Mouse (Mus musculus): ENCODE data around the gene Lrmda.

Lrmda gene

GRCm38 (mm10) chr14:21991856-21992255, 27.7 kb upstream of the Lrmda start:
- in situ Hi-C loops (cut with MseI, MboI), result loop anchor here (25.0 kb wide), 2 partner anchors 595 to 820 kb away; no protein-coding TSS in a partner anchor

DNA sequence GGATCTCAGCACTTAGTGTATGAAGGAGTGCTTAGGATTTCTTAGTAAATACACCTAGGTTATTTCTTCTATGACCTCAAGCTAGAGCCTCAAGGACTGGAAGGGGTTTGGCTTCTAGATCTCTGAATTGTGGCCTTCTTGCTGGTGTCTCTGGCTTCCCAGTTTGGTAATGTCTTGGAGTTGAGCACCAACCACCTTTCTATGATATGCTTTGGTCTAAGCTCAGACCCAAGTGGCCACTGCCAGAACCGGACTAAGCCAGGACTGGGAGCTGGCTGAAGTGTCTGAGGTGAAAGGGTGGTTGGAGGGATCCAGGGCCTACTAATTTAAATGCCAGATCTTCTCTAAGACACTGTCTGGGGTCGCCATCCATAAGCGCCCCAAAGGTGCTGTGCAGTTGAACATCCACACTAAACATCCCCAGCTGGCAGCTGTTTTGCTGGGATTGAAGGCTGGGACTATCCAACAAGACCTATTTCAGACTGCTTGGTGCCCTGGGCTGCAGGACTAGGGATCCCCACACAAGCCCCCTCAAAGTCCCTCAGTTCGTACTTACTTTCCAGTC, 27.1 kb upstream of the Lrmda start:
- in situ Hi-C loops (cut with MseI, MboI), result loop anchor here (25.0 kb wide), 2 partner anchors 595 to 820 kb away; no protein-coding TSS in a partner anchor

- in situ Hi-C loops (cut with MseI, MboI), result loop anchor here (25.0 kb wide), 2 partner anchors 594 to 819 kb away; no protein-coding TSS in a partner anchor
These were observed 26.1 kb upstream of the Lrmda start for GRCm38 (mm10) chr14:21993251-21994060.

DNA sequence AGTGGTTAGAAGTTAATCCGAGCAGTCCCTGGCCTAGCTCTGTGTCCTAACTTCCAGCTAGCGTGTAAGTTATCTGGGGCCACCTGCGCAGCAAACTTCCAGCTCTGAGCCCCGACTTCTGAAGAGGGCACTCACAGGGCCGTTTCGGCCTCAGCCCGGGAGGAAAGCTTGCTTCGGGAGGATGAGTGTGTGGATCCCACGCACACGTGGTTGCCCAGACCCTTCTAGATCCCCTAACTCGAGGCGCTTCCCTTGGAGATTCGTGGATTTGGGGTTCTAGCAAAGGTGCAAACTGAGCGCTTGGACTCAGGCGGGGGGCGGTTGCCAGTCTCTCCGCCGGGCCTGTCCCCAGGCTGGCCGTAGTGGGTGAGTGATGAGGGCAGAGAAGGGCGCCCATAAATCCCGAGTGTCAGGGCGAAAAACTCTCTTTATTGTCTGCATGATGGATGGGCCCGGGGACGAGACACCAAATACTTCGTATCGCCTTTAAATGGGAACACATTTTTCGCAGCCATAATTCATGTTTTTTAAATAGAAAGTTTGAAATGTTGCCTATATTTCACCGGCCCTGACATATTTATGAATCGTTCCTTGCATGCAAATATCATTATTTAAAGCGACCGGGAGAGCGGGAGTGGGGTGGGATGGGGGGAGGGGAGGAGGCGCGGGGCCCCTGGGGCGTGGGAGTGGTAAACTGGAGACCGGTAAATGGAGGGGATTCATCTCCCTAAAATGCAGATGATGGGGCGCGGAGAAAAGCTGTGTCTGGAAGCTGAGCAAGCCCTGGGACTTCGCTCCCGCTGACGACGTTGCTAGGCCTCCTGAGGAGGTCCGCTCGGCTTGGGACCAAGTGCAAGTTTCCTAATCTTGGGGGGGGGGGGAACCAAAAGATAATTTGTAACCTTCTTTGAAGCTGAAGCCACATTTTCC, 25.2 kb upstream of the Lrmda start:
- in situ Hi-C loops (cut with MseI, MboI), result loop anchor here (25.0 kb wide), 2 partner anchors 593 to 818 kb away; no protein-coding TSS in a partner anchor

- in situ Hi-C loops (cut with MseI, MboI), result loop anchor here (25.0 kb wide), 2 partner anchors 592 to 817 kb away; no protein-coding TSS in a partner anchor
These were observed 24.3 kb upstream of the Lrmda start for GRCm38 (mm10) chr14:21995031-21995754.

DNA sequence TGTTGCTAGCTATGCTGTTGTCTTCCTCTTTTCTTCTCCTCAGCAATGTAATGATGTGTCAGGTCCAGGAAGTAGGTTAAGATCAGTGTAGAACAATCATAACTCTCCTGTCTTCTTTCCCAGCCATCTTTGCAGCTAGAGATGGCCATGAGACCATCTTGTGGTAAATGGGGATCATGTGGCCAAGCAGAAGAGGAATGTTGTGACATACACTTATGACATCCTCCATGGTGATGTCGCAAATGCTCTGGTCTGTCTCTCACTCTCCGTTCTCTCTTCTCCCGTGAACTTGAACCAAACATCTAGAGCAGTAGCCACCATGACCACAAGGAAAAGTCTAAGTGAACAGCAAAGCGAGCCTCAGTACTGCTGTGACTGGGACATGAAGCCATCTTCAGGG, 19.9 kb upstream of the Lrmda start:
- in situ Hi-C loops (cut with MseI, MboI), result loop anchor here (25.0 kb wide), 2 partner anchors 588 to 813 kb away; no protein-coding TSS in a partner anchor

- in situ Hi-C loops (cut with MseI, MboI), result no loop called here
These were observed 16.3 kb upstream of the Lrmda start for GRCm38 (mm10) chr14:22003231-22003630.

- in situ Hi-C loops (cut with MseI, MboI), result no loop called here
These were observed 15.9 kb upstream of the Lrmda start for GRCm38 (mm10) chr14:22003631-22004030.

DNA sequence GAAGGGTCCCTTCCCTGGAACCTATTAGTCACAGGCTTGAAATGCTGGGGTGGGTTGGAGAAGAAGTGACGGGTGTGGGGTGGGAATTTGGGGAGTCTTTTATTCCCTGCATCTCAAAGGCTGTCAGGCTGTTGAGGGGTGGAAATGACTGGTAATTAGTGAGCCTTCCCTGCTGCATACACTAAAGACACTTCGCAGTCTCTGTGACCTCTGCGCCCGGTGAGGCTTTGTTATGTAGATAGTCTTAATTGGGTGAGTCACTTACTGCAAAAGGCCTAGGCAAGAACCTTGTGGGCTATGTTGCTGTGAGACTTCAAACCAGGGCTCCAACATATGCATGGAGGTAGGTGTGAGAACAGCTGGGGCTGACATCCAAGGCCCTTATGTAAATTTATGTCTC, 14.6 kb upstream of the Lrmda start:
- in situ Hi-C loops (cut with MseI, MboI), result no loop called here

- in situ Hi-C loops (cut with MseI, MboI), result no loop called here
These were observed 12.5 kb upstream of the Lrmda start for GRCm38 (mm10) chr14:22007006-22007405.

- in situ Hi-C loops (cut with MseI, MboI), result no loop called here
These were observed 5.2 kb upstream of the Lrmda start for GRCm38 (mm10) chr14:22014315-22014714.

- in situ Hi-C loops (cut with MseI, MboI), result no loop called here
These were observed 4.7 kb upstream of the Lrmda start for GRCm38 (mm10) chr14:22014781-22015180.

GRCm38 (mm10) chr14:22017011-22017410, 2.5 kb upstream of the Lrmda start:
- in situ Hi-C loops (cut with MseI, MboI), result no loop called here

- in situ Hi-C loops (cut with MseI, MboI), result no loop called here
These were observed 685 bp downstream of the Lrmda start for GRCm38 (mm10) chr14:22019949-22020845.

DNA sequence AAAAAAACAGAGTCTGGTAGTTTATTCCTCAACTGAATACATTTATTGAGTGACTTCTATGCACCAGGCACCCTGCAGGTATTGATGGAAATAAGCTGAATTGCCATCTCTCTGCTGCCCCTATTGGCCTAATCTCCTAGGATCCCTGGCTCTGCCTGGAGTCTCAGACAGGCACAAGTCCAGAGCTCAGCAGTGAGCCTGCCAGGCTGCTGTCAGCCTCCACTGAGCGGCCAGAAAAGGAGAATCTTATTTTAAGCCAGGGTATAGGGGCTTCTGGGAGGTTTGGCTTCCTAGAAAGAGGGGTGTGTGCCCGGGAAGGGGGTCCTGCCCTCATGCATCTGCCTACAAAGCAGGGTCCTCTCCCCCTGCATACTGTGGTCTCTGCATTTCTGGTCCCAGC, 1.4 kb downstream of the Lrmda start:
- in situ Hi-C loops (cut with MseI, MboI), result no loop called here

DNA sequence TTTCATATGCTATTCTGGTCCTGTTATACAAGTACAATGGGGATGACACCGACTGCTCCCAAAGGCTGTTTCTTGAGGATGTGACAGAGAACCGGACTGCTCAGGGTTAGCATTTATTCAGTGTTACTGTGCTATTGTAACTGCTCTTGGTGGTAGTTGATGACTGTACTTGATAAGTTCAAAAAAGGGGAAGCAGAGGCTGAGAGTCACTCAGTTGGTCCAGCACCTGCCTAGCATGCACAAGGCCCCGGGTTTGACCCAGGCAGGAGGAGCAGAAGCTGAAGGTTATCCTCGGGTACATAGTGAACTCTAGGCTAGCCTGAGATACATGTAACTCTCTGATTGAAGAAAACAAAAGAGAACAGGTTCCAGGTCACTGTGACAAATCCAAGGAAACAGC, 4.0 kb downstream of the Lrmda start:
- in situ Hi-C loops (cut with MseI, MboI), result no loop called here

DNA sequence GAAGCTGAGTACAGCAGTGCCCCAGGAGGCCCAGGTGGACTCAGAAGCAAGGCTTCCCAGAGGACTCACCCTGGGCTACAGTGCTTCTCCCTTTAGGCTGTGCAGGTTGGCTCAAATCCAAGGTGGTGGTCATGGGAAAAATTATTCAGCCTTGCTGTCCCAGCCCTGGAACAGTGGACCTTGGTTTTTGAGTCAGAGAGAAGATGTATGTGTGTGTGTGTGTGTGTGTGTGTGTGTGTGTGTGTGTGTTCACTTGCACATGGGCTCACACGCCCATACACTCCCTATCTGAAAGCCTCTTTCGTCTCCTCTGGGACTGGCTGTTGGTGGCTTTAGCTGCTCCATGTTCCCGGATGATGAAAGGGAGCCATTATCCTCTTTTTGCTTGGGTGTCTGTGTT, 16.4 kb downstream of the Lrmda start:
- in situ Hi-C loops (cut with MseI, MboI), result no loop called here

DNA sequence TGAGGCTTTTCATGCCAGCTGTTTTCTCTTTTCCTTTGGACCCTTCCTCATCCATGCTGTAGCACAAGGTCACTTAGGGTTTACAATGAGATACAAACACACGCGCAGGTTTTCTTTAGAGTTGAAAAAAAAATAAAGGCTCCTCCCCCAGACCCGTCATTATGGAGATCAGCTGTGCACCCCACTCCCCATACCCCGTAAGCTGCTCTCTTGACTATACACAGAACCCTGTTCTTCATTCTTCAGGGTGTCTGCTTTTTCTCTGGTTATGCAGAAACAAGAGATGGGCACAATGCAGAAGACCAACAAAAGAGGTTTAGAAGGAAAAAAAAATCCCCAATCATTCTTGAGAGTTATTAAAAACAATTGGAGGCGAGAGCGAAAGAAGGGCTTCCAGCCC, 16.8 kb downstream of the Lrmda start:
- in situ Hi-C loops (cut with MseI, MboI), result no loop called here

GRCm38 (mm10) chr14:22036802-22037497, 17.4 kb downstream of the Lrmda start:
- in situ Hi-C loops (cut with MseI, MboI), result no loop called here

Data from mouse trophoblast stem cell (cell line).